Mouse (Mus musculus): ENCODE results near the gene Olfr1255. TPM values are rescaled to one million over a fixed set of nuclear protein-coding genes. Genes with fewer than 3 reads are reported as not detected.

Olfr1255 gene
- polyA plus RNA-seq, 1 experiment from 2014 or later = not detected

Other genes starting within 250 kb of the Olfr1255 start
- not detected in 2 replicates for gene Olfr1245, start 233.6 kb upstream of the Olfr1255 start, polyA plus RNA-seq (2014; fragmentation: Nextera tagmentation; extraction: Ambion mirVana)
- gene Olfr1246, start 218.9 kb upstream of the Olfr1255 start, polyA plus RNA-seq (2014; fragmentation: Nextera tagmentation; extraction: Ambion mirVana) = not detected in 2 replicates
- gene Olfr1247, start 197.9 kb upstream of the Olfr1255 start, polyA plus RNA-seq (2014; fragmentation: Nextera tagmentation; extraction: Ambion mirVana) = not detected in 2 replicates
- gene Olfr1248, start 193.8 kb upstream of the Olfr1255 start, polyA plus RNA-seq (2014; fragmentation: Nextera tagmentation; extraction: Ambion mirVana) = not detected in 2 replicates
- gene Olfr1249, start 177.1 kb upstream of the Olfr1255 start, polyA plus RNA-seq (2014; fragmentation: Nextera tagmentation; extraction: Ambion mirVana) = not detected in 2 replicates
- not detected in 2 replicates for gene Olfr1250, start 150.6 kb upstream of the Olfr1255 start, polyA plus RNA-seq (2014; fragmentation: Nextera tagmentation; extraction: Ambion mirVana)
- gene Olfr1251, start 140.1 kb upstream of the Olfr1255 start, polyA plus RNA-seq (2014; fragmentation: Nextera tagmentation; extraction: Ambion mirVana) = not detected in 2 replicates
- not detected in 2 replicates for gene Olfr1252, start 87.0 kb upstream of the Olfr1255 start, polyA plus RNA-seq (2014; fragmentation: Nextera tagmentation; extraction: Ambion mirVana)
- gene Olfr1253, start 55.0 kb upstream of the Olfr1255 start, polyA plus RNA-seq (2014; fragmentation: Nextera tagmentation; extraction: Ambion mirVana) = not detected in 2 replicates
- gene Olfr1254, start 18.4 kb upstream of the Olfr1255 start, polyA plus RNA-seq (2014; fragmentation: Nextera tagmentation; extraction: Ambion mirVana) = not detected in 2 replicates
- not detected in 2 replicates for gene Olfr1256, start 29.5 kb downstream of the Olfr1255 start, polyA plus RNA-seq (2014; fragmentation: Nextera tagmentation; extraction: Ambion mirVana)
- gene Olfr48, start 36.2 kb downstream of the Olfr1255 start, polyA plus RNA-seq (2014; fragmentation: Nextera tagmentation; extraction: Ambion mirVana) = not detected in 2 replicates
- not detected in 2 replicates for gene Olfr1257, start 66.4 kb downstream of the Olfr1255 start, polyA plus RNA-seq (2014; fragmentation: Nextera tagmentation; extraction: Ambion mirVana)
- not detected in 2 replicates for gene Olfr1258, start 115.3 kb downstream of the Olfr1255 start, polyA plus RNA-seq (2014; fragmentation: Nextera tagmentation; extraction: Ambion mirVana)
- not detected in 2 replicates for gene Olfr1259, start 136.6 kb downstream of the Olfr1255 start, polyA plus RNA-seq (2014; fragmentation: Nextera tagmentation; extraction: Ambion mirVana)
- not detected in 2 replicates for gene Olfr1260, start 162.3 kb downstream of the Olfr1255 start, polyA plus RNA-seq (2014; fragmentation: Nextera tagmentation; extraction: Ambion mirVana)
- gene Olfr1261, start 179.2 kb downstream of the Olfr1255 start, polyA plus RNA-seq (2014; fragmentation: Nextera tagmentation; extraction: Ambion mirVana) = not detected in 2 replicates
- gene Olfr1262, start 188.1 kb downstream of the Olfr1255 start, polyA plus RNA-seq (2014; fragmentation: Nextera tagmentation; extraction: Ambion mirVana) = not detected in 2 replicates
- gene Olfr1263, start 200.1 kb downstream of the Olfr1255 start, polyA plus RNA-seq (2014; fragmentation: Nextera tagmentation; extraction: Ambion mirVana) = not detected in 2 replicates
- gene Olfr1264, start 213.5 kb downstream of the Olfr1255 start, polyA plus RNA-seq (2014; fragmentation: Nextera tagmentation; extraction: Ambion mirVana) = not detected in 2 replicates
- gene Olfr1265, start 223.3 kb downstream of the Olfr1255 start, polyA plus RNA-seq (2014; fragmentation: Nextera tagmentation; extraction: Ambion mirVana) = not detected in 2 replicates

Data from neural tube, embryonic 11.5 days (tissue).